Mouse (Mus musculus) liver, embryonic 13.5 days (tissue): ENCODE data around the gene Zfp593. TPM values are rescaled to one million over a fixed set of nuclear protein-coding genes. Genes with fewer than 3 reads are reported as not detected.
"Not testable (repeated sequence)": the region's sequence is repeated elsewhere in the genome, so short reads cannot be mapped to it uniquely, and the experiment has no call there.

Source experiments
- ATAC-seq: fragments of 200-750 bp; cut with Nextera tagmentation; 2 replicates; pipeline ENCODE4 v1.8.0; 2017; ENCODE audit warnings: low read depth, mild to moderate bottlenecking, moderate number of reproducible peaks, moderate library complexity
- DNase-seq: peaks from one replicate; pipeline ENCODE4 v3.0.0; 2022
- H3K27ac ChIP-seq: fragments of 300-500 bp; sonication (generic); 2 replicates; pipeline ENCODE4 v1.5.1; 2015; ENCODE audit warnings: moderate library complexity, mild to moderate bottlenecking, inconsistent platforms
- H3K27me3 ChIP-seq: fragments of 300-500 bp; sonication (generic); 2 replicates; pipeline ENCODE4 v1.6.1; 2015; ENCODE audit warnings: mild to moderate bottlenecking, inconsistent platforms
- H3K36me3 ChIP-seq: fragments of 300-500 bp; sonication (generic); 2 replicates; pipeline ENCODE4 v1.6.1; 2015; ENCODE audit warnings: mild to moderate bottlenecking, inconsistent platforms
- H3K4me1 ChIP-seq: fragments of 300-500 bp; sonication (generic); replicated peaks from 2 replicates; pipeline ENCODE4 v1.6.1; 2015; ENCODE audit warnings: inconsistent platforms
- H3K4me2 ChIP-seq: fragments of 300-500 bp; sonication (generic); 2 replicates; pipeline ENCODE4 v1.6.1; 2015; ENCODE audit warnings: inconsistent platforms, mild to moderate bottlenecking, moderate library complexity
- H3K4me3 ChIP-seq: fragments of 300-500 bp; sonication (generic); replicated peaks from 2 replicates; pipeline ENCODE4 v1.5.1; 2015; ENCODE audit warnings: mild to moderate bottlenecking, inconsistent platforms
- H3K9ac ChIP-seq: fragments of 300-500 bp; sonication (generic); 2 replicates; pipeline ENCODE4 v1.6.1; 2015; ENCODE audit warnings: mild to moderate bottlenecking, inconsistent platforms
- H3K9me3 ChIP-seq: fragments of 300-500 bp; sonication (generic); replicated peaks from 2 replicates; pipeline ENCODE4 v1.6.1; 2016; ENCODE audit warnings: inconsistent platforms
- whole genome bisulfite sequencing: fragments of 180-500 bp; shearing (Covaris S2); methylation state at CpG from one replicate; pipeline ENCODE4 v1.1.7; 2015; ENCODE audit not compliant: insufficient replicate concordance; 5-methylcytosine and 5-hydroxymethylcytosine counted together
- polyA plus RNA-seq: library from polyadenylated mRNA; unstranded; fragments of >200 nt; fragmentation: Nextera tagmentation; extraction: Ambion mirVana; gene quantifications from 2 replicates; pipeline ENCODE4 v1.2.1, GENCODE M21; 2015

The Zfp593 gene
- polyA plus RNA-seq, 1 experiment from 2014 or later, result 11.3 TPM

DNA sequence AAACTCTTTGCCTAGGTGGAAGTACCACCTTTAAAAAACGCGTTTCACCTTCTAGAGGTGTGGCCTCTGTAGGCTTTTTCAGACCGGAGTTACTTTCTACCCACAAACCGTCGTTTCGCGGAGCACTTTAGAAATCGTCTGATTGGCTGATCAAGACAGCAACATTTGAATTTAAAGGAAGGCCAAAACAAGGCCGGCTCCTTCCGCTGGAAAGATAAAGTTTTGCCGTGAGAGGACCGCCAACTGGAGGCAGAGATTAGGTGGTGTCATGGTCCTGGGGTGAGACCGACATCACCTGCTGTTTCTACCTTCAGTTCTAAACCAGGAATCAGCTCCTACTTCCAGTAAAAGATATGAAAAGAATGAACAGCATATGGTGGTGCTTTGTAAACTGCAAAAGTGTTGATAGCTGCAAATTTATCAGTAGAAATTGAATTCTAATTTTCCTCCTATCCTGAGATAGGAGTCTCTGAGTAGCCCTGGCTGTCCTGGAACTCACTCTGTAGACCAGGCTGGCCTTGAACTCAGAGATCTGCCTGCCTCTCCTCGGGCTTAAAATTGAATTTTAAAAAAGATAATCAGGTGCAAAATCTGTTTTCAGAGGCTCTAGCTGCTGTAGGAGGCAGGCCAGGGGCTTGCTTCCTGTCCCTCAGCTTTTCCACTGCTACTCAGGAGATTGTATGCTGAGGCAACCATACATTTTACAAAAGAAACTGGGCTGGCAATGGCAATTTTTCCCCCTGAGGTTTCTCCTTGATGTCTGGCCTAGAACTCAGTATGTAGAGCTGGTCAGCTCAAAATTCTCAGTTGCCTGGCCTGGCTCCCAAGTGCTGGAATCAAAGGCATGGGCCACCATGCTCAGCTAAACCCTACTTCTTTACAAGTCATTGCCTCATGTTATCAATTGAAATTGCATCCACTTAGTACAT is 28.3 kb upstream of the Zfp593 start:
- H3K27me3 ChIP-seq, result no peaks in the 10 kb centered on the region
- H3K36me3 ChIP-seq, result peaks cover 28% of the 10 kb centered on the region
- H3K4me3 ChIP-seq, result peak overlapping the region; percentile 41
- peaks cover 28% of the 10 kb centered on the region for H3K4me1 ChIP-seq
- ATAC-seq (peak; percentile 94), DNase-seq (peak; percentile 62)
- no peaks in the 10 kb centered on the region for H3K9me3 ChIP-seq
- H3K4me2 ChIP-seq, result peak overlapping the region; percentile 67
- peak overlapping the region; percentile 92 for H3K27ac ChIP-seq
- H3K9ac ChIP-seq, result peak overlapping the region; percentile 62
- WGBS, result under 1% methylated on average over 14 of the region's 14 CpGs

- peak; percentile 50 for ATAC-seq
- Histone ChIP-seq H3K27ac (peak overlapping the region; percentile 92), H3K4me1 (peaks cover 28% of the 10 kb centered on the region), H3K27me3 (no peaks in the 10 kb centered on the region), H3K9ac (peak overlapping the region; percentile 62), H3K4me3 (peak overlapping the region; percentile 41), H3K36me3 (peaks cover 21% of the 10 kb centered on the region), H3K9me3 (no peaks in the 10 kb centered on the region), H3K4me2 (peak overlapping the region; percentile 67)
- 12% methylated on average over 12 of the region's 13 CpGs for WGBS
- no peak for DNase-seq
Observed at GRCm38 (mm10) chr4:134272731-134273416, 27.5 kb upstream of the Zfp593 start.

DNA sequence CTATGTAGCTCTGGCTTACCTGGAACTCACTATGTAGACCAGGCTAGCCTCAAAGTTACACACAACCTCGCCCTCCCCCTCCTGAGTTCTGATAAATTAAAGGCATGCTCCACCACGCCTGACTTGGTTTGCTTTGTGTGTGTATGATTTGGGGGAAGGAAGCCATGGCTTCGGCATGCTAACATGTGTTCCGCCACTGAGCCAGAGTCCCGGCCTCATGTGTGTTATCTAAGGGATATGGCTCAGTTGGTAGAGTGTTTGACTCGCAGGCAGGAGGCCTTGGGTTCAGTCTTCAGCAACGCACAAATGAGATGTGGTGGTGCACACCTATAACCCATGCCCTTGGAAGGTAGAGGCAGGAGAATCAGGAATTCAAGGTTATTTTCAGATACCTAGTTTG is 26.6 kb upstream of the Zfp593 start:
- no peaks in the 10 kb centered on the region for H3K9me3 ChIP-seq
- ATAC-seq, result no peak
- DNase-seq, result no peak
- 64% methylated on average over 7 of the region's 7 CpGs for WGBS
- peak overlapping the region; percentile 67; the same call in 1 of the 2 replicates for H3K4me2 ChIP-seq
- peak overlapping the region; percentile 29; the same call in 1 of the 2 replicates for H3K27ac ChIP-seq
- H3K4me1 ChIP-seq, result peaks cover 28% of the 10 kb centered on the region
- no peaks in the 10 kb centered on the region for H3K27me3 ChIP-seq
- no peak overlapping the region for H3K4me3 ChIP-seq
- H3K36me3 ChIP-seq, result peaks cover 13% of the 10 kb centered on the region
- H3K9ac ChIP-seq, result no peak overlapping the region

- not testable (repeated sequence) for H3K4me2 ChIP-seq, H3K27ac ChIP-seq, H3K27me3 ChIP-seq, H3K9ac ChIP-seq, H3K4me3 ChIP-seq, H3K9me3 ChIP-seq, ATAC-seq, H3K36me3 ChIP-seq, DNase-seq
- peaks cover 27% of the 10 kb centered on the region for H3K4me1 ChIP-seq
Observed at GRCm38 (mm10) chr4:134269622-134270021, 24.2 kb upstream of the Zfp593 start.

GRCm38 (mm10) chr4:134268102-134268655 is 22.8 kb upstream of the Zfp593 start:
- H3K9ac ChIP-seq, result no peak overlapping the region
- no peaks in the 10 kb centered on the region for H3K36me3 ChIP-seq
- H3K4me1 ChIP-seq, result peaks cover 13% of the 10 kb centered on the region
- H3K9me3 ChIP-seq, result no peaks in the 10 kb centered on the region
- no peaks in the 10 kb centered on the region for H3K27me3 ChIP-seq
- 72% methylated on average over 19 of the region's 19 CpGs for WGBS
- H3K27ac ChIP-seq, result no peak overlapping the region
- no peak for DNase-seq
- no peak for ATAC-seq
- no peak overlapping the region for H3K4me3 ChIP-seq
- H3K4me2 ChIP-seq, result no peak overlapping the region

DNA sequence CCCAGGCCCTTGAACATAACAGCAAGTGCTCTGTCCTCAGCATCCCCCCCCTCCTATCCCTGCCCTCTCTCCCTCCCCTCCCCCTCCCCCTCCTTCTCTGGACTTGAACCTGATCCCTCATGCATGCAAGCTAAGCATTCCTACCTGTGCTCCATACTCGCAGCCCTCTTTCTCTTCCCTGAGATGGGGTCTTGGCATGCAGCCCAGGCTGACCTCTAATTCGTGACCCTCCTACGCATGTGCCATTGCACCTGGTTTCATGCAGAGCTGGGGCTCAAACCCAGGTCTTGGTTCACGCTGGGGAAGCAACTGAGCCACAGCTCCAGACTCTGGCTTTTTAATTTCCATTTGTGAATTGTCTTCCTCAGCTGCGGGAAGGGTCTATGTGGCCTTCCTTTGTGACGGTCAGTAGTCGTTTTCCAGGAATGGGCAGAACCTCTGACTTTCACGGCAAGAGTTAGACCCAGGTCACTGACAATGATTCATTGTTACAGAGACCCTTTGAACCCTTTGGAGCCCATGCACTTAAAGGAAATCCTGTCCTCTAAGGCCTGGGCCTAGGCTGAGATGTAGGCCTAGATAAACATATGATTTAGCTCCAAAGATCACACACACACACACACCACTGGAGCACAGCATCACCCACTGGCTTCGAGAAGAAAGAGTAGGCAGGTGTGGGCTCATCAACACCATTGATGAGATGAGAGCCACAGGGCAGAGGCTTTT is 20.6 kb upstream of the Zfp593 start:
- ATAC-seq, result no peak

GRCm38 (mm10) chr4:134263191-134263590 is 17.8 kb upstream of the Zfp593 start:
- Histone ChIP-seq H3K27ac (no peak overlapping the region), H3K4me3 (no peak overlapping the region), H3K9me3 (no peaks in the 10 kb centered on the region), H3K4me2 (no peak overlapping the region), H3K4me1 (peaks cover 5% of the 10 kb centered on the region), H3K9ac (no peak overlapping the region), H3K27me3 (peaks cover 9% of the 10 kb centered on the region; the same call in 1 of the 2 replicates), H3K36me3 (no peaks in the 10 kb centered on the region)
- 33% methylated on average over 6 of the region's 6 CpGs for WGBS
- no peak for ATAC-seq
- no peak for DNase-seq

More for the DNA sequence above, 20.6 kb upstream of the Zfp593 start:
- H3K9me3 ChIP-seq, result no peaks in the 10 kb centered on the region
- no peak overlapping the region for H3K9ac ChIP-seq
- no peak for DNase-seq
- WGBS, result 51% methylated on average over 9 of the region's 9 CpGs
- H3K4me2 ChIP-seq, result no peak overlapping the region
- H3K36me3 ChIP-seq, result no peaks in the 10 kb centered on the region
- H3K4me1 ChIP-seq, result no peaks in the 10 kb centered on the region
- H3K27me3 ChIP-seq, result peaks cover 9% of the 10 kb centered on the region; the same call in 1 of the 2 replicates
- no peak overlapping the region for H3K4me3 ChIP-seq
- no peak overlapping the region for H3K27ac ChIP-seq

- H3K27ac ChIP-seq, result no peak overlapping the region
- H3K9ac ChIP-seq, result no peak overlapping the region
- H3K27me3 ChIP-seq, result peaks cover 49% of the 10 kb centered on the region
- WGBS, result 33% methylated on average over 11 of the region's 11 CpGs
- H3K9me3 ChIP-seq, result no peaks in the 10 kb centered on the region
- no peak overlapping the region for H3K4me3 ChIP-seq
- H3K36me3 ChIP-seq, result no peaks in the 10 kb centered on the region
- DNase-seq (no peak), ATAC-seq (no peak)
- H3K4me2 ChIP-seq, result no peak overlapping the region
- peaks cover 48% of the 10 kb centered on the region for H3K4me1 ChIP-seq
Observed at GRCm38 (mm10) chr4:134258354-134258753, 13.0 kb upstream of the Zfp593 start.

DNA sequence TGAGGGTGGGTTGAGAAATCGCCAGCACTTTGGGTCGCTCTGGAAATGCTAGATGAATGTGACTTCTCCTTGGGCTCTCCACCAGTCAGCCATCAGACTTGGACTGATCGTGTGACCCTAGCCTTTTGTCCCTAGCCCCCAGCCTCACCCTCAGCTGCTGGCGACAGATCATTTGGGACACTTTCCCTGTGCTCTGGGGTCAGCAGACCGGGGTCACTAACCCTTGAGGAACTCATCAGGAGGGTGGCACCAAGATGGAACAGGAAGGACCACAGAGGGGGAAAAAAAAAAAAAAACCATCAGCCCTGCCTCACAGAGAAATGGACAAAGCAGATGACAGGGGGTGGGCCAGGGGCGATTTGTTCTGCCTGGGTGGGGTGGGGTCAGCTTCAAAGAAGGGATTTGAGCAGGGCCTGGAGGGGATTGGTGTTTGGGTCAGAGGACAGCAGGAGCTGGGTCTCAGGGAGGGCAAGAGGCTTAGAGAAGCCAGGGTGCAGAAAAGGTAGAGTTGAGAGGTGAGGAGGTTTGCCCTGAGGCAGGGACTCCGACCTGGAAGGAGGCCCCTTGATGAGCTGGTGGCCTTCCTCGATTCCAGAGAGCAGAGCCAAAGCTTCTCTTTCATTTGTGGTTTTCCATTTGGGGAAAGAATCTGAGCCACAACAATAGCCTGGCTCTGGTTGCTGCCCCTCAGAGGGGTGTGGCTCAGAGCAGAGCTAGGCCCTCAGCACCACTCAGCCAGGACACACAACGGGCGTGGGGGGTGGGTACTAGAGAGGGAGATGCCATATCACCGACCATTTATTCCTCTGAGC is 12.0 kb upstream of the Zfp593 start:
- Histone ChIP-seq H3K27me3 (peaks cover 57% of the 10 kb centered on the region), H3K9me3 (no peaks in the 10 kb centered on the region), H3K27ac (no peak overlapping the region), H3K36me3 (no peaks in the 10 kb centered on the region), H3K4me1 (peaks cover 53% of the 10 kb centered on the region), H3K4me3 (no peak overlapping the region), H3K9ac (no peak overlapping the region), H3K4me2 (no peak overlapping the region)
- ATAC-seq (no peak), DNase-seq (no peak)
- 30% methylated on average over 11 of the region's 11 CpGs for WGBS

DNA sequence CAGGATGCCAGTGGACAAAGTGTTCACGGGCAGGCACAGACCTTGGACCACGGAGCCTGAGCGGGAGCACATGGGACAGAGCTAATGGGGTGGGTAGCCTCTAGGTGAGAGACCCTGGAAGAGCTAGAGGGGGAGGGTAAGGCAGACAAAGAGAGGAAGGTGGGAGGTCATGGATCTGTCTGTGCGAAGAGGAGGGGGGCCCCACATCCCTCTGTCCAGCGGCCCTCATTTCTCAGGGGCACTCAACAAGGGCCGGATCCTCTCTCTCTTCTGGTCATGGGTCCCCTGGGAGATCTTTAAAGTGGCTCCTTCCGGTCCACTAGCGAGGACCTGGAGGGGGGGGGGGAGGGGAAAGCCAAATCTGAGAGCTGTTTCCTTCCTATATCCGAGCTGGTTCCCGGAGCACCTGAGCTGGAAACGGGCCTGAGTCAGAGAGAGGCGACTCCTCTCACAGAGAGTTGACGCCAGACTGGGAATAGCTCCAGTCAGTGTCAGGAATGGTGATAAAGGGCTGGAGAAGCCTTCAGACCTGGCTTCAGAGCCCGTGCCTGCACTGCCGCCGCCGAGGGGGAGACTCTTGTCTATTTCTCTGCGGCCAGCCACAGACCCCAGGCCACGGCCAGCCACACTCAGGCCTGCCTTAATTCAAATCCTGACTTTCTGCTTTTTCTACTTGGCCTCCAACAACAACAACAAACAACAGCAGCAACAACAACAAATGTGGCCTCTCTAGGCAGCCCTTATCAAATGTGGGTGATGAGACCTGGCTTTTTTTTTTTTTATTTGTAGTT is 11.2 kb upstream of the Zfp593 start:
- H3K4me2 ChIP-seq, result no peak overlapping the region
- peaks cover 57% of the 10 kb centered on the region for H3K27me3 ChIP-seq
- H3K27ac ChIP-seq, result no peak overlapping the region
- WGBS, result 23% methylated on average over 19 of the region's 19 CpGs
- ATAC-seq (no peak), DNase-seq (no peak)
- H3K9ac ChIP-seq, result no peak overlapping the region
- no peaks in the 10 kb centered on the region for H3K36me3 ChIP-seq
- H3K9me3 ChIP-seq, result no peaks in the 10 kb centered on the region
- no peak overlapping the region for H3K4me3 ChIP-seq
- H3K4me1 ChIP-seq, result peaks cover 61% of the 10 kb centered on the region
